Comparison of ENCODE assay signal across 8 mouse cellular contexts in genomic region chr4:140684141-140684871, GRCm38 (mm10). TPM values are rescaled to one million over a fixed set of nuclear protein-coding genes. Genes with fewer than 3 reads are reported as not detected.
A peak's percentile ranks its signal among the peaks of the same experiment; 100 is the strongest.
DNase-seq lines count a peak whose midpoint lies in the region; ATAC-seq and TF ChIP-seq lines count a peak whose summit lies in the region.

No protein-coding gene starts in this region.

- H3K27ac ChIP-seq in intestine, postnatal 0 days (ENCODE audit: low read depth, low read length), result 0 out of 2 replicates have a peak overlapping the region, but pooled peaks have one; percentile 8
- H3K27ac ChIP-seq in layer of hippocampus, adult 2 months, result no peak overlapping the region

- no peak for TF ChIP-seq CTCF in intestine, postnatal 0 days (IDR thresholded peaks at IDR 0.05; ENCODE audit: low read depth)
- no peak for TF ChIP-seq CTCF in layer of hippocampus, adult 2 months (conservative IDR thresholded peaks at IDR 0.05)

- WGBS in intestine, postnatal 0 days, result 8% methylated on average over 16 of the region's 16 CpGs

- ATAC-seq in intestine, postnatal 0 days, result 0 out of 2 replicates have a peak, but pooled peaks have one; percentile 51

- H3K9ac ChIP-seq in intestine, postnatal 0 days (ENCODE audit: low read depth, low read length), result no peak overlapping the region

- H3K4me2 ChIP-seq in intestine, postnatal 0 days (replicated peaks; ENCODE audit: low read depth), result peak overlapping the region; percentile 37

- no peaks in the 10 kb centered on the region for H3K27me3 ChIP-seq in intestine, postnatal 0 days (replicated peaks; ENCODE audit: control insufficient read depth, insufficient read depth, low read length)
- no peaks in the 10 kb centered on the region for H3K27me3 ChIP-seq in megakaryocyte, embryonic 14.5 days (replicated peaks)

- DNase-seq in 416B (ENCODE audit: low read depth) (peak; percentile 94), adipocyte (ENCODE audit: low spot score) (peak; percentile 58)
- DNase-seq in heart, adult 18-20 months, result peak; percentile 77 to 82
- DNase-seq in layer of hippocampus, adult 2 months (ENCODE audit: low spot score in 2 of 2), result no peak
- no peak for DNase-seq in natural killer cell, adult 2 months (ENCODE audit: low spot score in 2 of 2)
- DNase-seq in layer of hippocampus, adult 18-20 months (ENCODE audit: low spot score in 2 of 2), result no peak

- no peaks in the 10 kb centered on the region for H3K36me3 ChIP-seq in intestine, postnatal 0 days (ENCODE audit: control insufficient read depth, insufficient read depth)
- H3K36me3 ChIP-seq in megakaryocyte, embryonic 14.5 days (replicated peaks; ENCODE audit: low read length), result no peaks in the 10 kb centered on the region

- H3K4me3 ChIP-seq in intestine, postnatal 0 days (ENCODE audit: low read depth, low read length), result no peak overlapping the region
- peak overlapping the region; percentile 87 for H3K4me3 ChIP-seq in megakaryocyte, embryonic 14.5 days (replicated peaks)
- H3K4me3 ChIP-seq in layer of hippocampus, adult 2 months, result no peak overlapping the region

- no peaks in the 10 kb centered on the region for H3K9me3 ChIP-seq in intestine, postnatal 0 days (ENCODE audit: control insufficient read depth)
- H3K9me3 ChIP-seq in megakaryocyte, embryonic 14.5 days, result no peaks in the 10 kb centered on the region

- no peaks in the 10 kb centered on the region for H3K4me1 ChIP-seq in intestine, postnatal 0 days (replicated peaks; ENCODE audit: control insufficient read depth, insufficient read depth, low read length)
- H3K4me1 ChIP-seq in megakaryocyte, embryonic 14.5 days, result peaks cover 82% of the 10 kb centered on the region

RNA-seq across cellular contexts. Expression of gene Rcc2, which starts 16.0 kb away (rescaled TPM):
- total RNA-seq in heart, adult 18-20 months (2021), result 10 to 100 TPM; 12.2 to 14.9 TPM
- 14.6 and 15.6 TPM in 2 replicates for polyA plus RNA-seq in intestine, postnatal 0 days (2015; fragmentation: Nextera tagmentation; extraction: Ambion mirVana)
- 177 and 233 TPM in 2 replicates for polyA plus RNA-seq in megakaryocyte, embryonic 14.5 days (2012; ENCODE audit: insufficient read depth, low replicate concordance)
- 10 to 100 TPM; 93.0 to 93.5 TPM for total RNA-seq in layer of hippocampus, adult 2 months (2021)
- total RNA-seq in layer of hippocampus, adult 18-20 months (2021), result 10 to 100 TPM; 94.5 to 95.9 TPM

RNA-seq across cellular contexts. Expression of gene Arhgef10l, which starts 18.5 kb away (rescaled TPM):
- total RNA-seq in heart, adult 18-20 months (2021), result 10 to 100 TPM; 68.5 to 72.7 TPM
- 3.9 and 5.4 TPM in 2 replicates for polyA plus RNA-seq in intestine, postnatal 0 days (2015; fragmentation: Nextera tagmentation; extraction: Ambion mirVana)
- polyA plus RNA-seq in megakaryocyte, embryonic 14.5 days (2012; ENCODE audit: insufficient read depth, low replicate concordance), result 7.1 and 9.2 TPM in 2 replicates
- 10 to 100 TPM; 43.9 to 52.8 TPM for total RNA-seq in layer of hippocampus, adult 2 months (2021)
- total RNA-seq in layer of hippocampus, adult 18-20 months (2021), result 10 to 100 TPM; 37.0 to 45.2 TPM

RNA-seq across cellular contexts. Expression of gene Padi6, which starts 58.1 kb away (rescaled TPM):
- total RNA-seq in heart, adult 18-20 months (2021), result not detected
- not detected in 2 replicates for polyA plus RNA-seq in intestine, postnatal 0 days (2015; fragmentation: Nextera tagmentation; extraction: Ambion mirVana)
- polyA plus RNA-seq in megakaryocyte, embryonic 14.5 days (2012; ENCODE audit: insufficient read depth, low replicate concordance), result not detected in 2 replicates
- not detected for total RNA-seq in layer of hippocampus, adult 2 months (2021)
- under 1 TPM in 1 of 2 experiments, not detected in 1; 0.12 TPM for total RNA-seq in layer of hippocampus, adult 18-20 months (2021)

Comparison
In these comparisons a context has a peak if more than half of its experiments do, and no peak if none do; other contexts are left out.
1. DNase-seq: peak in 416B (single experiment), adipocyte (single experiment) and heart, adult 18-20 months (2 of 2); none in layer of hippocampus, adult 2 months (0 of 2), natural killer cell, adult 2 months (0 of 2) and layer of hippocampus, adult 18-20 months (0 of 2).
2. RNA of gene Rcc2, which starts 16.0 kb away (total RNA-seq): 94.5 to 95.9 TPM in layer of hippocampus, adult 18-20 months and 93.0 to 93.5 TPM in layer of hippocampus, adult 2 months; 12.2 to 14.9 TPM in heart, adult 18-20 months; every median in the first group is over 4 times any median in the second.